Mouse (Mus musculus): ENCODE measurements around the gene Hbb-y.

DNA sequence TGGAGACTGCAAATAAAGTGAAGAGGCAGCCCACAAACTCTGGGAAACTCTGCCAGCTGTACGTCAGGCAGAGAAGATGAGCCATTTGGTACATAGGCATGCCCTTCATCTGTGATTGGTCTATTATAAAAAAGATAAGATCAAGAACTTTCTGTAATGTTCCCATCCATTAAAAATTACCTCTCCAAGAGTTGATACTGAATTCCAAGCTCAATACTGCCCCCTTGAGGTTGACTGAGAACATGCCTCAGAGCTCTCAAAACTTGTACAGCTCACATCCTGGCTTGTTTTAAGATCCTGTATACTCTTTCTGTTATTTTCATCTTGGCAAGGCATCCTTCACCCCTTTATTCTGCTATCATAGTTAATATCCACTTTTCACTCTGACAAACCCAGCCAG is 46.2 kb downstream of the Hbb-y start:
- TF ChIP-seq GATA1 (IDR thresholded peaks at IDR 0.05; ENCODE audit: low read length) (no peak), TAL1 (IDR thresholded peaks at IDR 0.05; ENCODE audit: low read length) (no peak)

Measured in erythroblast, embryonic 14.5 days (primary cell).